Mouse (Mus musculus): ENCODE measurements at regions not wholly inside any gene's neighbourhood (a gene's known extent, or its start where the extent isn't known, plus 50 kb on each side); places are given as distances from the start of the nearest gene placed in this dataset.

DNA sequence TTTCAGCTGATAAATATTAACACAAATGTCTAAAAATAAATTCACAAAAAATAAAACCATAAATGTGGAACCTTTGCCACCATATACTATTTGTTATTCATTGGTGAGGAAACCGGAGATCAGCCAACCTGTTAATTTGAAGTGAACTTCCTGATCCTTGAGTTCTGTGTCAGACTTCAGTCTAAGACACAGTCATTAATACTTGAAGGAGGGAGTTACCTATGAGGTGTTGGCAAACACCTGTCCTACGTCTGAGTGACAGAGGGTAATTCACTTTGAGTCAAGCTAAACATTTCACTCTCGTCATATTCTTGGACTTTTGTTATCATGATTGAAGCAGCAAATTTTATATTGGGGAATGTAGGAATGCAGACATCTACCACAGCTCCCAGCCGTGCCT, 116.3 kb upstream of the Sox11 start:
- no peaks in the 10 kb centered on the region for H3K36me3 ChIP-seq
- H3K9me3 ChIP-seq: no peaks in the 10 kb centered on the region
- H3K4me2 ChIP-seq: no peak overlapping the region
- H3K4me1 ChIP-seq: no peaks in the 10 kb centered on the region; the same call in 1 of the 2 replicates
- no peak overlapping the region for H3K27ac ChIP-seq
- no peak for ATAC-seq (ENCODE audit: insufficient read depth, low FRiP score, low read depth)
- no peak overlapping the region for H3K9ac ChIP-seq
- WGBS: 49% methylated on average over 4 of the region's 4 CpGs
- H3K4me3 ChIP-seq (replicated peaks): no peak overlapping the region
- no peaks in the 10 kb centered on the region for H3K27me3 ChIP-seq (replicated peaks)

DNA sequence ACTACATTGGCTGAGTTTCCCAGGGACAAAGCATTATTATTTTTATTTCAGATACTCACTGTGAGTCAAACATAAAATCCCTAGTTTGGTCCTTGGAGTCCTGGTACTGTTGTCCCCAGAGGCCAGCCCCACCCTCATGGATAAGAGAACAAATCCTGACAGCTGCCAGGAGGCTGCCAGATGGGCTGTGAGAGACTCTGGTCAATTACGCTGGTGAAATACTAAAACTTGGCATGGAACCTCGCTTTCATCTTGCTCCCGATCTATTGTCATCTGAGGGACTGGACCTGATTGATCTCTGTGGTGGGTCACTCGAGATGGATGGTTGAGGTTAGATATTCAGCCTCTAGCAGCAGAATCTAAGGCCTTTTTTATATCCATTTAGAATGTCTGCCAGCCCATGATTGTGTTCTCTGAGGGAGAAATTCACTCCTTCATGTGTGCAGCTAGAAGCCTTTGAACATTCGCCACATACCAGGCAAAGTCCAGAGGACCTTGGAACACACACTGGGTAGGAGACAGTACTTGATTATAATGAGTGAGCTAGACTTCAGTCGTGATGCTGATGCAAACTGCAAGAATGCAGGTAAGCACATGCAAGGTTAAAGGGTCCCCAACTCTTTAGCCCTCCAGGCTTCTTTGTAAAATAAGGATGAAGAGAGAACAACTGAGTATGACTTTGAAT, 95.4 kb upstream of the Sox11 start:
- no peaks in the 10 kb centered on the region for H3K36me3 ChIP-seq
- no peaks in the 10 kb centered on the region for H3K9me3 ChIP-seq
- H3K4me1 ChIP-seq: no peaks in the 10 kb centered on the region
- ATAC-seq (ENCODE audit: insufficient read depth, low FRiP score, low read depth): no peak
- 66% methylated on average over 6 of the region's 6 CpGs for WGBS
- H3K27me3 ChIP-seq (replicated peaks): no peaks in the 10 kb centered on the region
- H3K4me2 ChIP-seq: no peak overlapping the region
- H3K4me3 ChIP-seq (replicated peaks): no peak overlapping the region
- no peak overlapping the region for H3K27ac ChIP-seq
- no peak overlapping the region for H3K9ac ChIP-seq

DNA sequence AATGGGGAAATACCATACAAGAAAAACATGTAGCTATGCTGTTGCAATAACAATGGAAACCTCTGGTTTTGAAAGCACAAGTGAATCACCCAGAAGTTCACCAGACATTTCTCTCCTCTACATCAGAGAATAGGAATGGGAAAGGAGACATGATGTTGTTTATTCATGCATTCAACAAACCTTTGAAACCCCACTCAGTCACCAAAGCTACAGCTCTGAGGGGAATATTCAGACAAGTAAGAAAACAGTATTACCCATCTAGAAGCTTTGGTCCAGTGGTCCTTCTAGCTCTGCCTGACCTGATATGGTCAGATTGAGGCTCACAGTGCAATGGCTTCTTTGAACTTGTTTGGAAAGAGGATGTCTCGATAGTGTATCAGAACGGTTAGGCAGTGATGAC, 89.0 kb upstream of the Sox11 start:
- H3K4me3 ChIP-seq (replicated peaks): no peak overlapping the region
- H3K27ac ChIP-seq: no peak overlapping the region
- 81% methylated on average over 2 of the region's 2 CpGs for WGBS
- no peak for ATAC-seq (ENCODE audit: insufficient read depth, low FRiP score, low read depth)
- H3K27me3 ChIP-seq (replicated peaks): no peaks in the 10 kb centered on the region
- no peak overlapping the region for H3K4me2 ChIP-seq
- no peaks in the 10 kb centered on the region for H3K36me3 ChIP-seq
- no peaks in the 10 kb centered on the region for H3K9me3 ChIP-seq
- H3K4me1 ChIP-seq: no peaks in the 10 kb centered on the region
- H3K9ac ChIP-seq: no peak overlapping the region

DNA sequence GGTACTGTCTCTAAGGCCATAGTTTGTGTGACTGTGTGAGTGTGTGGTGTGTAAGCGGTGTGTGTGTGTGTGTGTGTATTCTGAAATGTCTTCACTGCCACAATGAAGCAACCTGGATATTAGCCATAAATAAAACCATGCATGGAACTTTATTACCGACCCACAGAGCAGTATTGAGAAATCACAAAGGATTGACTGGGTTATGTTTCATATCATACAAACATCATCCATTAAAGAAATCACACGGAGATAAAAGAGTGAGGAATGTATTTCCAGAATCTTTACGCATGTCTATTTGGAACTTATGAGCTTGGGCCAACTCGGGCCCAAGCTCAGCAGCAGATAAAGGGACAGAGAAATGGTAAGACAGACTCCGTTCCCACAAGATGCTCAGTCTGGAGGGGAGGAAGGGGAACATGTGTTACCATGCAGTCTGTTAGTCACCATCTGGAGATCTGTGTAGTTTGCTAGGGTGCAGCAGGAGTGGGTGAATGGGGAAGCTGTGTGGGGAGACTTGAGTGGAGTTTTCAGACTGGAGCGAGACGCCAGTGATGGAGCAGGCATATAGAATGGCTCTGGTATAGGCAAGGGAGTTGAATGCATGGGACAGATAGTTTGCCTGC, 75.1 kb upstream of the Sox11 start:
- no peak for ATAC-seq (ENCODE audit: insufficient read depth, low FRiP score, low read depth)
- WGBS: 79% methylated on average over 8 of the region's 8 CpGs
- Histone ChIP-seq H3K9me3 (no peaks in the 10 kb centered on the region), H3K9ac (no peak overlapping the region), H3K27ac (no peak overlapping the region), H3K4me3 (replicated peaks) (no peak overlapping the region), H3K36me3 (no peaks in the 10 kb centered on the region), H3K4me2 (no peak overlapping the region), H3K27me3 (replicated peaks) (no peaks in the 10 kb centered on the region), H3K4me1 (no peaks in the 10 kb centered on the region)

DNA sequence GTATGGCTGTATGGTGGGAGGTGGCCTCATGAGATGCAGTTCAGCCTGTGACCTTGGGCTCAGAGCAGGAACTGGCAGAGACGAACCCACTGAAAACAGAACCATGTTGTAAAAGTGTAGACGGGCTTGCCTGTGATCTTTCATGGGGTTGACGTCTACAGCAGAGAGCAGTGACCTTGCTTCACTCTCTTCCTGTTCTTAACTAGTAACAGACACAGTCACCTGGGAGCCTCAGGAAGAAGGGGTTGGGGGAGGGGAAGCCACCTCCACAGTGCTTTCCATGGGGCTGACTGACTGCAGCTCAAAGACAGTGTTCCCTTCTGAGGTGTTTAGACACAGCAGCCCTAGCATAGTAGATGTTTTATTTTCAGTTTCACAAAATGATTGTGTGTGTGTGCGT, 68.2 kb upstream of the Sox11 start:
- Histone ChIP-seq H3K36me3 (no peaks in the 10 kb centered on the region), H3K4me1 (no peaks in the 10 kb centered on the region), H3K27ac (no peak overlapping the region), H3K4me3 (replicated peaks) (no peak overlapping the region), H3K27me3 (replicated peaks) (no peaks in the 10 kb centered on the region), H3K4me2 (no peak overlapping the region), H3K9ac (no peak overlapping the region), H3K9me3 (no peaks in the 10 kb centered on the region)
- ATAC-seq (ENCODE audit: insufficient read depth, low FRiP score, low read depth): no peak
- WGBS: 48% methylated on average over 4 of the region's 4 CpGs

DNA sequence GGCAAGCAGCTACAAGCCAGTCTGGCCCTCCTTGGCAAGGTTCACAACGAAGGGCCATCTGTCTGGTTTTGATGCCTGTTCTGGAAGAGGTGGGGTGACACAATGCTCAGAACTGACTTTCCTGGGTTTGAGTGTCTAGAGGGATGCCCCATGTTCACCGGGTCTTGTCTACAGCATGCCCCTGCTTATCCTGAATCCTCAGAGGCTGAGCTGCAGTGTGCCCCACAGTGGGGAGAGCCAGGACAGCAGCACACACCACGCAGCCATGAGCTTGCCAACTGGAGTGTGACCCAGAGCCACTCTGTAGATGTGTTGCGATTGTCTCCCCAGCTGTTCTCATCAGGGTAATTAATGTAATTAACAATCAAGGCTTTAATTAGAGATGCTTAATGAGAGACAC, 66.1 kb upstream of the Sox11 start:
- Histone ChIP-seq H3K4me1 (no peaks in the 10 kb centered on the region), H3K9ac (no peak overlapping the region), H3K27ac (no peak overlapping the region), H3K4me3 (replicated peaks) (no peak overlapping the region), H3K4me2 (no peak overlapping the region), H3K36me3 (no peaks in the 10 kb centered on the region), H3K9me3 (no peaks in the 10 kb centered on the region), H3K27me3 (replicated peaks) (no peaks in the 10 kb centered on the region)
- 68% methylated on average over 4 of the region's 4 CpGs for WGBS
- ATAC-seq (ENCODE audit: insufficient read depth, low FRiP score, low read depth): no peak

DNA sequence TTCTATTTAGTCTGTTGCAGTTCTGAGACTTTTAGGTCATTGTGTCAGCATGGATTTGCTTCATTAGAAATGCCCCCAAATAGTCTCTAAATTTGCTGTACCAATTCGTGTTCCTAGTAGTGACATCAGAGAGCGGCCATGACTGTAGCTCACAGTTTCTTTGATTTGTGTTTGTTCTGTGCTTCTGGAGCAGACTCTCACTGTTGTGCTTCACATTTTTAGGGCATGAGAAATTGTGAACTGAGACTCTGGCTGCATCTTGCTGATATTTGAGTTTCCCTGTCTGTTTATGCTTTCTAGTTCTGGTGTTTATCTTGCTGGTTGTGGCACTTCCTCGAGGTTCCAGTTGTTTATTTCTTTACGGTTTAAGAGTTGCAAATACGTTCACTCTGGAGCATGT, 57.0 kb upstream of the Sox11 start:
- no peaks in the 10 kb centered on the region for H3K27me3 ChIP-seq (replicated peaks)
- H3K9ac ChIP-seq: no peak overlapping the region
- no peak overlapping the region for H3K4me2 ChIP-seq
- 0 out of 2 replicates have a peak overlapping the region, but pooled peaks have one; percentile 19 for H3K27ac ChIP-seq
- no peaks in the 10 kb centered on the region for H3K4me1 ChIP-seq
- no peak for ATAC-seq (ENCODE audit: insufficient read depth, low FRiP score, low read depth)
- no peaks in the 10 kb centered on the region for H3K36me3 ChIP-seq
- no peak overlapping the region for H3K4me3 ChIP-seq (replicated peaks)
- H3K9me3 ChIP-seq: no peaks in the 10 kb centered on the region
- WGBS: 56% methylated on average over 5 of the region's 5 CpGs

Measured in stomach, embryonic 15.5 days (tissue).